Mouse (Mus musculus) midbrain, embryonic 10.5 days (tissue): ENCODE measurements around the gene Dcst2. TPM values are rescaled to one million over a fixed set of nuclear protein-coding genes. Genes with fewer than 3 reads are reported as not detected.

Source experiments
- DNase-seq: peaks from one replicate; pipeline ENCODE4 v3.0.0-alpha.2; 2017; ENCODE audit warnings: low spot score
- H3K27ac ChIP-seq: fragments of 300-500 bp; sonication (generic); replicated peaks from 2 replicates; pipeline ENCODE4 v1.5.1; 2016; ENCODE audit warnings: mild to moderate bottlenecking
- H3K27me3 ChIP-seq: fragments of 300-500 bp; sonication (generic); 2 replicates; pipeline ENCODE4 v1.6.1; 2016; ENCODE audit warnings: low read depth, mild to moderate bottlenecking; ENCODE audit not compliant: poor library complexity, severe bottlenecking
- H3K36me3 ChIP-seq: fragments of 300-500 bp; sonication (generic); 2 replicates; pipeline ENCODE4 v1.6.1; 2016; ENCODE audit warnings: mild to moderate bottlenecking, moderate library complexity
- H3K4me1 ChIP-seq: fragments of 300-500 bp; sonication (generic); 2 replicates; pipeline ENCODE4 v1.6.1; 2016
- H3K4me3 ChIP-seq: fragments of 300-500 bp; sonication (generic); 2 replicates; pipeline ENCODE4 v1.5.1; 2016; ENCODE audit warnings: mild to moderate bottlenecking, moderate library complexity
- H3K9me3 ChIP-seq: fragments of 300-500 bp; sonication (generic); replicated peaks from 2 replicates; pipeline ENCODE4 v1.6.1; 2016; ENCODE audit warnings: mild to moderate bottlenecking
- WGBS: fragments of 180-500 bp; shearing (Covaris S2); methylation state at CpG from one replicate; pipeline ENCODE4 v1.1.7; 2016; 5-methylcytosine and 5-hydroxymethylcytosine counted together
- polyA plus RNA-seq: library from polyadenylated mRNA; unstranded; fragments of >200 nt; fragmentation: Nextera tagmentation; extraction: Ambion mirVana; gene quantifications from 2 replicates; pipeline ENCODE4 v1.2.1, GENCODE M21; 2016

Gene Dcst2
- polyA plus RNA-seq, 1 experiment from 2014 or later, result 0.12 TPM

- Histone ChIP-seq H3K36me3 (no peaks in the 10 kb centered on the region), H3K4me1 (peaks cover 61% of the 10 kb centered on the region), H3K27ac (peak overlapping the region; percentile 81), H3K9me3 (no peaks in the 10 kb centered on the region), H3K27me3 (peaks cover 99% of the 10 kb centered on the region), H3K4me3 (peak overlapping the region; percentile 66)
- DNase-seq, result peak; percentile 56
- 1% methylated on average over 66 of the region's 66 CpGs for WGBS
Observed at GRCm38 (mm10) chr3:89321183-89322130, 40.3 kb upstream of the Dcst2 start.

GRCm38 (mm10) chr3:89322131-89322500 lies 39.7 kb upstream of the Dcst2 start:
- no peak for DNase-seq
- Histone ChIP-seq H3K4me1 (peaks cover 58% of the 10 kb centered on the region), H3K27ac (peak overlapping the region; percentile 81), H3K27me3 (peaks cover 99% of the 10 kb centered on the region), H3K9me3 (no peaks in the 10 kb centered on the region), H3K4me3 (peak overlapping the region; percentile 66), H3K36me3 (no peaks in the 10 kb centered on the region)
- under 1% methylated on average over 14 of the region's 14 CpGs for WGBS

GRCm38 (mm10) chr3:89322514-89323165 lies 39.1 kb upstream of the Dcst2 start, which contains the start of gene Efna3:
Efna3 (minus strand) TSS chr3:89322965.
- WGBS, result 1% methylated on average over 50 of the region's 53 CpGs
- H3K4me3 ChIP-seq, result peak within 1 kb of the TSS; percentile 66
- H3K27me3 ChIP-seq, result peaks cover 99% of the 10 kb centered on the region
- no peaks in the 10 kb centered on the region for H3K9me3 ChIP-seq
- H3K36me3 ChIP-seq, result no peaks in the 10 kb centered on the region
- peak within 1 kb of the TSS; percentile 81 for H3K27ac ChIP-seq
- peak; percentile 79 for DNase-seq
- peaks cover 59% of the 10 kb centered on the region for H3K4me1 ChIP-seq

- Histone ChIP-seq H3K27ac (no peak overlapping the region), H3K36me3 (no peaks in the 10 kb centered on the region), H3K9me3 (no peaks in the 10 kb centered on the region), H3K4me3 (no peak overlapping the region), H3K27me3 (peaks cover 98% of the 10 kb centered on the region), H3K4me1 (peaks cover 52% of the 10 kb centered on the region)
- 92% methylated on average over 8 of the region's 8 CpGs for WGBS
- DNase-seq, result no peak
Observed at GRCm38 (mm10) chr3:89325882-89326281, 35.9 kb upstream of the Dcst2 start.

- Histone ChIP-seq H3K9me3 (no peaks in the 10 kb centered on the region), H3K4me1 (peaks cover 52% of the 10 kb centered on the region), H3K27me3 (peaks cover 95% of the 10 kb centered on the region), H3K4me3 (no peak overlapping the region), H3K27ac (0 out of 2 replicates have a peak overlapping the region, but pooled peaks have one; percentile 13), H3K36me3 (no peaks in the 10 kb centered on the region)
- no peak for DNase-seq
- 57% methylated on average over 9 of the region's 9 CpGs for WGBS
Observed at GRCm38 (mm10) chr3:89327371-89327870, 34.4 kb upstream of the Dcst2 start.

GRCm38 (mm10) chr3:89328623-89329022 lies 33.2 kb upstream of the Dcst2 start:
- Histone ChIP-seq H3K4me3 (no peak overlapping the region), H3K27ac (0 out of 2 replicates have a peak overlapping the region, but pooled peaks have one; percentile 10), H3K4me1 (peaks cover 53% of the 10 kb centered on the region), H3K27me3 (peaks cover 95% of the 10 kb centered on the region), H3K9me3 (no peaks in the 10 kb centered on the region), H3K36me3 (peaks cover 8% of the 10 kb centered on the region)
- 15% methylated on average over 4 of the region's 4 CpGs for WGBS
- DNase-seq, result no peak

GRCm38 (mm10) chr3:89330346-89330745 lies 31.4 kb upstream of the Dcst2 start:
- DNase-seq, result no peak
- Histone ChIP-seq H3K4me1 (peaks cover 65% of the 10 kb centered on the region), H3K9me3 (no peaks in the 10 kb centered on the region), H3K4me3 (no peak overlapping the region), H3K36me3 (peaks cover 25% of the 10 kb centered on the region), H3K27me3 (peaks cover 96% of the 10 kb centered on the region), H3K27ac (no peak overlapping the region)
- 74% methylated on average over 3 of the region's 3 CpGs for WGBS

- Histone ChIP-seq H3K36me3 (peaks cover 26% of the 10 kb centered on the region), H3K9me3 (no peaks in the 10 kb centered on the region), H3K27ac (no peak overlapping the region), H3K27me3 (peaks cover 96% of the 10 kb centered on the region), H3K4me1 (peaks cover 71% of the 10 kb centered on the region), H3K4me3 (no peak overlapping the region)
- peak; percentile 63 for DNase-seq
- 18% methylated on average over 10 of the region's 10 CpGs for WGBS
Observed at GRCm38 (mm10) chr3:89330948-89331347, 30.8 kb upstream of the Dcst2 start.

GRCm38 (mm10) chr3:89331561-89331960 lies 30.2 kb upstream of the Dcst2 start:
- WGBS, result 68% methylated on average over 13 of the region's 13 CpGs
- H3K4me1 ChIP-seq, result peaks cover 77% of the 10 kb centered on the region
- H3K27me3 ChIP-seq, result peaks cover 90% of the 10 kb centered on the region
- H3K4me3 ChIP-seq, result no peak overlapping the region
- H3K36me3 ChIP-seq, result peaks cover 26% of the 10 kb centered on the region
- H3K27ac ChIP-seq, result no peak overlapping the region; the same call in 1 of the 2 replicates
- no peak for DNase-seq
- H3K9me3 ChIP-seq, result no peaks in the 10 kb centered on the region

GRCm38 (mm10) chr3:89332013-89332412 lies 29.8 kb upstream of the Dcst2 start:
- Histone ChIP-seq H3K4me1 (peaks cover 79% of the 10 kb centered on the region), H3K36me3 (peaks cover 26% of the 10 kb centered on the region), H3K27ac (no peak overlapping the region), H3K9me3 (no peaks in the 10 kb centered on the region), H3K27me3 (peaks cover 86% of the 10 kb centered on the region), H3K4me3 (no peak overlapping the region)
- WGBS, result 31% methylated on average over 10 of the region's 10 CpGs
- DNase-seq, result no peak

- peaks cover 79% of the 10 kb centered on the region for H3K4me1 ChIP-seq
- DNase-seq, result no peak
- peak overlapping the region; percentile 14; the same call in 1 of the 2 replicates for H3K27ac ChIP-seq
- H3K4me3 ChIP-seq, result peak overlapping the region; percentile 5; the same call in 1 of the 2 replicates
- H3K36me3 ChIP-seq, result peaks cover 26% of the 10 kb centered on the region
- WGBS, result 47% methylated on average over 12 of the region's 12 CpGs
- H3K27me3 ChIP-seq, result peaks cover 81% of the 10 kb centered on the region
- H3K9me3 ChIP-seq, result no peaks in the 10 kb centered on the region
Observed at GRCm38 (mm10) chr3:89332476-89332875, 29.3 kb upstream of the Dcst2 start.

- H3K27ac ChIP-seq, result peak overlapping the region; percentile 14; the same call in 1 of the 2 replicates
- peaks cover 26% of the 10 kb centered on the region for H3K36me3 ChIP-seq
- no peak for DNase-seq
- H3K4me1 ChIP-seq, result peaks cover 81% of the 10 kb centered on the region
- H3K27me3 ChIP-seq, result peaks cover 76% of the 10 kb centered on the region
- 71% methylated on average over 11 of the region's 11 CpGs for whole genome bisulfite sequencing
- peak overlapping the region; percentile 5; the same call in 1 of the 2 replicates for H3K4me3 ChIP-seq
- no peaks in the 10 kb centered on the region for H3K9me3 ChIP-seq
Observed at GRCm38 (mm10) chr3:89333053-89333452, 28.7 kb upstream of the Dcst2 start.
